Mouse (Mus musculus) lung, embryonic 14.5 days (tissue): Measurements from ENCODE around the gene Dnajb7. TPM values are rescaled to one million over a fixed set of nuclear protein-coding genes. Genes with fewer than 3 reads are reported as not detected.
A peak's percentile ranks its signal among the peaks of the same experiment; 100 is the strongest.
"Not testable (repeated sequence)": the region's sequence is repeated elsewhere in the genome, so short reads cannot be mapped to it uniquely, and the experiment has no call there.

ENCODE experiments used
- ATAC-seq: fragments of 200-750 bp; cut with Nextera tagmentation; 2 replicates; pipeline ENCODE4 v1.8.0; 2017; ENCODE audit warnings: mild to moderate bottlenecking, moderate TSS enrichment, moderate library complexity; ENCODE audit not compliant: insufficient read depth
- DNase-seq: peaks from one replicate; pipeline ENCODE4 v3.0.0-alpha.2; 2015
- H3K27ac ChIP-seq: fragments of 300-500 bp; sonication (generic); 2 replicates; pipeline ENCODE4 v1.5.1; 2014; ENCODE audit warnings: low read depth, mild to moderate bottlenecking, moderate library complexity
- H3K27me3 ChIP-seq: fragments of 300-500 bp; sonication (generic); 2 replicates; pipeline ENCODE4 v1.6.1; 2014; ENCODE audit warnings: low read length, control low read depth; ENCODE audit not compliant: insufficient read depth
- H3K36me3 ChIP-seq: fragments of 300-500 bp; sonication (generic); 2 replicates; pipeline ENCODE4 v1.6.1; 2014; ENCODE audit warnings: control low read depth; ENCODE audit not compliant: insufficient read depth
- H3K4me1 ChIP-seq: fragments of 300-500 bp; sonication (generic); 2 replicates; pipeline ENCODE4 v1.6.1; 2014; ENCODE audit warnings: antibody characterized with exemption, control low read depth; ENCODE audit not compliant: insufficient read depth
- H3K4me2 ChIP-seq: fragments of 300-500 bp; sonication (generic); 2 replicates; pipeline ENCODE4 v1.6.1; 2014; ENCODE audit warnings: mild to moderate bottlenecking
- H3K4me3 ChIP-seq: fragments of 300-500 bp; sonication (generic); 2 replicates; pipeline ENCODE4 v1.5.1; 2014; ENCODE audit warnings: low read depth, low read length
- H3K9ac ChIP-seq: fragments of 300-500 bp; sonication (generic); 2 replicates; pipeline ENCODE4 v1.6.1; 2014
- H3K9me3 ChIP-seq: fragments of 300-500 bp; sonication (generic); 2 replicates; pipeline ENCODE4 v1.6.1; 2016; ENCODE audit warnings: low read depth, low read length, control low read depth
- CTCF ChIP-seq: IDR thresholded peaks from 2 replicates; pipeline ENCODE4 v1.5.1; 2016; ENCODE audit warnings: antibody characterized with exemption, low read depth
- WGBS: fragments of 180-500 bp; shearing (Covaris S2); extraction: QIAGEN DNeasy Blood & Tissue Kit; methylation state at CpG from one replicate; pipeline ENCODE4 v1.1.7; 2014; 5-methylcytosine and 5-hydroxymethylcytosine counted together
- polyA plus RNA-seq: library from polyadenylated mRNA; unstranded; fragments of >200 nt; fragmentation: Nextera tagmentation; extraction: Ambion mirVana; gene quantifications from 2 replicates; pipeline ENCODE4 v1.2.1, GENCODE M21; 2014

Dnajb7 gene
- polyA plus RNA-seq, 1 experiment from 2014 or later, result 2.2 TPM

- 53% methylated on average over 7 of the region's 7 CpGs for WGBS
- no peak overlapping the region; the same call in 1 of the 2 replicates for H3K27ac ChIP-seq
These were observed 14.1 kb upstream of the Dnajb7 start for GRCm38 (mm10) chr15:81422156-81422681.

GRCm38 (mm10) chr15:81421454-81421853 is 13.4 kb upstream of the Dnajb7 start:
- Histone ChIP-seq H3K9me3 (no peaks in the 10 kb centered on the region), H3K4me3 (no peak overlapping the region), H3K4me1 (0 out of 2 replicates have a peak, but pooled peaks cover 3% of the 10 kb centered on the region), H3K27me3 (no peaks in the 10 kb centered on the region), H3K27ac (no peak overlapping the region), H3K4me2 (no peak overlapping the region), H3K36me3 (no peaks in the 10 kb centered on the region), H3K9ac (no peak overlapping the region)
- DNase-seq, result peak; percentile 25
- no peak for ATAC-seq
- 31% methylated on average over 1 of the region's 1 CpGs for WGBS
- no peak for TF ChIP-seq CTCF

More at GRCm38 (mm10) chr15:81422156-81422681, 14.1 kb upstream of the Dnajb7 start:
- TF ChIP-seq CTCF, result no peak
- Histone ChIP-seq H3K4me2 (no peak overlapping the region), H3K4me1 (no peaks in the 10 kb centered on the region), H3K4me3 (no peak overlapping the region), H3K9ac (no peak overlapping the region), H3K27me3 (no peaks in the 10 kb centered on the region), H3K9me3 (no peaks in the 10 kb centered on the region), H3K36me3 (no peaks in the 10 kb centered on the region; the same call in 1 of the 2 replicates)
- no peak for DNase-seq
- ATAC-seq, result no peak

- Histone ChIP-seq H3K9ac (no peak overlapping the region), H3K36me3 (no peaks in the 10 kb centered on the region), H3K27ac (no peak overlapping the region), H3K4me2 (no peak overlapping the region), H3K4me3 (no peak overlapping the region), H3K9me3 (no peaks in the 10 kb centered on the region), H3K4me1 (0 out of 2 replicates have a peak, but pooled peaks cover 3% of the 10 kb centered on the region), H3K27me3 (no peaks in the 10 kb centered on the region)
- TF ChIP-seq CTCF, result no peak
- 85% methylated on average over 4 of the region's 4 CpGs for WGBS
- DNase-seq (no peak), ATAC-seq (no peak)
These were observed 10.0 kb upstream of the Dnajb7 start for GRCm38 (mm10) chr15:81418065-81418464.

GRCm38 (mm10) chr15:81416763-81417310 is 8.7 kb upstream of the Dnajb7 start:
- Histone ChIP-seq H3K4me3 (peak overlapping the region; percentile 30), H3K4me2 (peak overlapping the region; percentile 61), H3K9ac (peak overlapping the region; percentile 40; the same call in 1 of the 2 replicates), H3K27ac (0 out of 2 replicates have a peak overlapping the region, but pooled peaks have one; percentile 18)
- not testable (repeated sequence) for H3K36me3 ChIP-seq, H3K4me1 ChIP-seq, H3K27me3 ChIP-seq, H3K9me3 ChIP-seq
- peak; percentile 82 for DNase-seq
- peak; percentile 92 for ATAC-seq
- 2% methylated on average over 22 of the region's 22 CpGs for WGBS

GRCm38 (mm10) chr15:81405008-81405407 is 3.1 kb downstream of the Dnajb7 start:
- no peak for DNase-seq
- Histone ChIP-seq H3K9me3 (no peaks in the 10 kb centered on the region), H3K27ac (no peak overlapping the region), H3K27me3 (no peaks in the 10 kb centered on the region), H3K4me1 (0 out of 2 replicates have a peak, but pooled peaks cover 3% of the 10 kb centered on the region), H3K36me3 (no peaks in the 10 kb centered on the region), H3K4me2 (no peak overlapping the region), H3K4me3 (no peak overlapping the region), H3K9ac (no peak overlapping the region)
- no peak for ATAC-seq
- TF ChIP-seq CTCF, result no peak
- 88% methylated on average over 3 of the region's 3 CpGs for WGBS

- peak within 1 kb of the TSS; percentile 95 for H3K9ac ChIP-seq
- H3K27me3 ChIP-seq, result no peaks in the 10 kb centered on the region
- H3K9me3 ChIP-seq, result no peaks in the 10 kb centered on the region
- peak within 1 kb of the TSS; percentile 83 for H3K27ac ChIP-seq
- H3K4me2 ChIP-seq, result peak within 1 kb of the TSS; percentile 86
- under 1% methylated on average over 50 of the region's 50 CpGs for WGBS
- no peak for TF ChIP-seq CTCF
- 0 out of 2 replicates have a peak, but pooled peaks cover 6% of the 10 kb centered on the region for H3K4me1 ChIP-seq
- H3K4me3 ChIP-seq, result peak within 1 kb of the TSS; percentile 83
- peaks cover 4% of the 10 kb centered on the region; the same call in 1 of the 2 replicates for H3K36me3 ChIP-seq
- ATAC-seq, result peak; percentile 99
- peak; percentile 98 for DNase-seq
These were observed 8.3 kb downstream of the Dnajb7 start, which contains the start of the genes St13 and Xpnpep3 for GRCm38 (mm10) chr15:81399638-81400315. St13 (minus strand) TSS chr15:81400077. Xpnpep3 (plus strand) TSS chr15:81400138.

GRCm38 (mm10) chr15:81399297-81399637 is 8.8 kb downstream of the Dnajb7 start:
- Histone ChIP-seq H3K27ac (peak overlapping the region; percentile 83), H3K27me3 (no peaks in the 10 kb centered on the region), H3K4me3 (peak overlapping the region; percentile 83), H3K9ac (peak overlapping the region; percentile 95), H3K9me3 (no peaks in the 10 kb centered on the region), H3K4me2 (peak overlapping the region; percentile 86), H3K36me3 (peaks cover 4% of the 10 kb centered on the region; the same call in 1 of the 2 replicates), H3K4me1 (0 out of 2 replicates have a peak, but pooled peaks cover 6% of the 10 kb centered on the region)
- TF ChIP-seq CTCF, result no peak
- no peak; the same call in 1 of the 2 replicates for ATAC-seq
- DNase-seq, result no peak
- WGBS, result 0% methylated on average over 21 of the region's 21 CpGs
